In the genomic region with DNA sequence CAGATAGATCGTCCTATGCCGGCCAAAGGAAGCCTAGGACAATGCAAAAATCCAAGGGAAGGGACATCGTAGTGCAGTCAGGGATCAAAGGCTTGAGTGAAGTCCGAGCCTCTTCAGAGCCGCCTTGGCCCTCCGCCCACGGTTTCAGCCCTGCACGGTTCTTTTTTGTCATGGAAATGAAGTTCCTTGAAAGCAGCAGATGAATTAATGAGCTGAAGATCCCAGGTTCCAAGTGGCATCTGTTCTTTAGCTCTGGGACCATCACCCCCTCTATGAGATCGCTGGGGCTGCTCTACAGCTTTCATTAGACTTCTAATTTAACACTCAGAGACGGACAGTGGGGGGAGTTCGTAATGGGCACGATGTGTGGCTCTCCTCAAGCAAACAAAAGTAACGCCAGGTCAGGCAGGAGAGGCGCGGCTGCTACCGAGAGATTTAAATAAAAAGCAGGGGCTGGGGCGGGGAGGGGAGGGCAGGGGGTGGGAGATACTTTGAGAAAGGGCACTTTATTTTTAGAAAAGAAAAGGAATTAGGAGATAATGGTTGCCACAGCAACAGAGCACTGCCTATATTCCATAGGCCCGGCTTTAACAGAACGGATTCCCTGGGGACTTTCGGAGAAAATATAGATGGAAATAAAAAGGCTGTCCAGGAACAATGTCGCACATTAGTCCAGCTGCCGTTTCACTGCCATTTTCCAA, we compare ENCODE assay signal across 9 mouse cellular contexts.
DNase-seq lines count a peak whose midpoint lies in the region; ATAC-seq lines count a peak whose summit lies in the region.
"Had no signal": no experiment of that assay in that cellular context is flagged by ENCODE, and none has a peak within 500 bp of the region (broad histone marks: within the 10 kb centered on the region; RNA-seq: fewer than 3 reads in every experiment).

No protein-coding gene starts in this region.

- H3K4me3 ChIP-seq in kidney, embryonic 15.5 days (replicated peaks), result peak overlapping the region; percentile 8; the same call in 1 of the 2 replicates
- peak overlapping the region; percentile 27 for H3K4me3 ChIP-seq in hindbrain, embryonic 10.5 days
- peak overlapping the region; percentile 13 for H3K4me3 ChIP-seq in neural tube, embryonic 13.5 days

- no peak overlapping the region for H3K27ac ChIP-seq in kidney, embryonic 15.5 days
- H3K27ac ChIP-seq in hindbrain, embryonic 10.5 days, result peak overlapping the region; percentile 91
- peak overlapping the region; percentile 68 for H3K27ac ChIP-seq in neural tube, embryonic 13.5 days (replicated peaks)

- no peak for DNase-seq in kidney, postnatal 25 days
- DNase-seq in brain, adult 2 months (ENCODE audit: low read depth, low spot score), result peak; percentile 49
- DNase-seq in hindbrain, embryonic 10.5 days (ENCODE audit: low spot score), result peak; percentile 87
- DNase-seq in urinary bladder, adult 2 months (ENCODE audit: low spot score), result no peak
- no peak for DNase-seq in spleen, adult 12 weeks (ENCODE audit: low spot score)
- DNase-seq: kidney, postnatal 10 days had no signal

- H3K4me2 ChIP-seq in kidney, embryonic 15.5 days, result peak overlapping the region; percentile 51
- peak overlapping the region; percentile 44 for H3K4me2 ChIP-seq in neural tube, embryonic 13.5 days

- no peak overlapping the region for H3K9ac ChIP-seq in kidney, embryonic 15.5 days
- 0 out of 2 replicates have a peak overlapping the region, but pooled peaks have one; percentile 8 for H3K9ac ChIP-seq in neural tube, embryonic 13.5 days

- no peaks in the 10 kb centered on the region for H3K27me3 ChIP-seq in kidney, embryonic 15.5 days
- H3K27me3 ChIP-seq in hindbrain, embryonic 10.5 days (ENCODE audit: insufficient read depth, poor library complexity, severe bottlenecking), result no peaks in the 10 kb centered on the region
- no peaks in the 10 kb centered on the region for H3K27me3 ChIP-seq in neural tube, embryonic 13.5 days

- ATAC-seq in kidney, embryonic 15.5 days (replicated peaks; ENCODE audit: low FRiP score), result peak; percentile 66; the same call in 1 of the 2 replicates
- ATAC-seq in neural tube, embryonic 13.5 days (ENCODE audit: low read depth), result peak; percentile 93
- no peak for ATAC-seq in monocyte, adult 5-6 weeks (replicated peaks; ENCODE audit: insufficient number of reproducible peaks, low FRiP score, low TSS enrichment, poor library complexity, severe bottlenecking)

- no peaks in the 10 kb centered on the region for H3K36me3 ChIP-seq in kidney, embryonic 15.5 days
- no peaks in the 10 kb centered on the region for H3K36me3 ChIP-seq in hindbrain, embryonic 10.5 days
- no peaks in the 10 kb centered on the region for H3K36me3 ChIP-seq in neural tube, embryonic 13.5 days

- H3K9me3 ChIP-seq in kidney, embryonic 15.5 days (replicated peaks), result no peaks in the 10 kb centered on the region
- H3K9me3 ChIP-seq in hindbrain, embryonic 10.5 days, result peaks cover 4% of the 10 kb centered on the region; the same call in 1 of the 2 replicates
- H3K9me3 ChIP-seq in neural tube, embryonic 13.5 days, result no peaks in the 10 kb centered on the region

- peaks cover 8% of the 10 kb centered on the region for H3K4me1 ChIP-seq in kidney, embryonic 15.5 days
- H3K4me1 ChIP-seq in hindbrain, embryonic 10.5 days (replicated peaks), result peaks cover 43% of the 10 kb centered on the region
- peaks cover 30% of the 10 kb centered on the region for H3K4me1 ChIP-seq in neural tube, embryonic 13.5 days (replicated peaks)

- WGBS in kidney, embryonic 15.5 days, result 13% methylated on average over 22 of the region's 22 CpGs
- WGBS in hindbrain, embryonic 10.5 days, result 7% methylated on average over 22 of the region's 22 CpGs
- 2% methylated on average over 22 of the region's 22 CpGs for WGBS in neural tube, embryonic 13.5 days

Comparison
In these comparisons a context has a peak if more than half of its experiments do, and no peak if none do; other contexts are left out.
1. DNase-seq: peak in brain, adult 2 months (single experiment) and hindbrain, embryonic 10.5 days (single experiment); none in kidney, postnatal 25 days (0 of 2), urinary bladder, adult 2 months (single experiment) and spleen, adult 12 weeks (single experiment).
2. Peak in every context shown above with its lines, with median percentiles within 50 percentile points of each other: H3K4me3 ChIP-seq.